Mouse (Mus musculus) lung, adult 18-20 months (tissue): ENCODE results near the gene Ifna1.
A peak's percentile ranks its signal among the peaks of the same experiment; 100 is the strongest.
"Not testable (repeated sequence)": the region's sequence is repeated elsewhere in the genome, so short reads cannot be mapped to it uniquely, and the experiment has no call there.

Source experiments
- DNase-seq, 2 experiments: peaks; one replicate each; pipeline ENCODE4 v3.0.0; 2022; ENCODE audit warnings: mixed read lengths in 2 of 2

Ifna1 gene

GRCm38 (mm10) chr4:88849698-88850097, at the start of gene Ifna1:
TSS of gene Ifna1 (plus strand) at chr4:88850087.
- no peak for DNase-seq

- DNase-seq = not testable (repeated sequence)
These were observed 46.9 kb upstream of the Ifna1 start, which contains the start of gene Gm13287 for GRCm38 (mm10) chr4:88802954-88803353. TSS of gene Gm13287 (plus strand) at chr4:88803254.

DNA sequence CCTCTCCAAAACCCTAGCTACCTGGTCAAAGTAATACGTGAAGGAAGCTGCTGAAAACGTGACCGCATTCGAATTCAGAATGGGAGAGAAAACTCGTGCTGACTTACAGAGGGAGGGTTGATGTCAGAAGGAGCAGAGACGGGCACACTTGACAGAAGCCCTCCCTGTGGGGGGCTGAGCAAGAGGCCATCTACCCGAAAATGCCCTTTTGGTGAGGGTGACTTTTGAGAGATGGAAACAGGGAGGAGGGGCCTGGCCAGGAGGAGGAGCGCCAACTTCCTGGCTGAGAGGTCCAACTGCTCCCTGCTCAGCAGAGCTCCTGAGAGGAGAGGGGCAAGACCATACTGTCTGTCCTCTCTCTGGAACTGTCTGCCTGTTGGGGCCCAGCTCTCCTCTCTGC, 44.7 kb upstream of the Ifna1 start, which contains the start of gene Gm13288:
Gene Gm13288, plus strand, starts transcription at position 301 of the 400 bp plus-strand sequence.
- not testable (repeated sequence) for DNase-seq

DNA sequence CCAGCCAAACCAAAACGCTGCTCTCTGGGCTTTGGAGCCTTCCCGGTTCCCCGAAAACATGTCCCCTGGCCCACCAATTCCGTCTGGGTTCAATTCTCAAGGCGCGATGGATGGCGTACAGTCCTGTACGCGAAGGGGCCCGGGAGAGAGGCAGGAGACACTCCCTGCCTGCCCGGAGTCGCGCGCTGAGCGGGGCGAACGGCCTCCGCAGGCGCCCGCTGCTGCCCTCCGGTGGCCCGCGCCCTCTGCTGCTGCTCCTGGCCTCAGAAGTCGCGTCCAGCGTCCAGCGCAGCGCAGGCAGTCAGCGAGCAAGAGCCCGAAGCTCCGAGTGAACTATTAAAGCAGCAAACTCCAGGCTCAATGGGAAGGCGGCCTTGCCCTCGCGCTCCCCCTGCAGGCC, 44.1 kb upstream of the Ifna1 start:
- peak; percentile 22 to 40 for DNase-seq

GRCm38 (mm10) chr4:88815928-88816327, 34.0 kb upstream of the Ifna1 start, which contains the start of gene Ifna7:
TSS of gene Ifna7 (plus strand) at chr4:88816228.
- DNase-seq = no peak

DNA sequence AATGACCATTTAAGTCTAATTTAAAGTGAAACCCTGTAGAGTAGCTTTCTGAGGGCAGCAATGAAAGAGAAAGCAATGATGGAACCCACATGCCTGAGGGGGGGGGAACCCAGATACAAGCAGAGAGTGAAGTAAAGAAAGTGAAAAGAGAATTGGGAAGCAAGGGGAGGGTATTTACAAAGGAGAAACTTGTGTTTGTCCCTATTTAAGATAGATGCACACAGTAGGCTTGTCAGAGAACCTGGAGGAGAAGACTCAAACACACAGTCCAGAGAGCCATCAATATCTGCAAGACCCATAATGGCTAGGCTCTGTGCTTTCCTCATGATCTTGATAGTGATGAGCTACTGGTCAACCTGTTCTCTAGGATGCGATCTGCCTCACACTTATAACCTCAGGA, 30.2 kb upstream of the Ifna1 start, which contains the start of gene Ifna11:
Gene Ifna11, plus strand, starts transcription at position 301 of the 400 bp plus-strand sequence.
- no peak for DNase-seq

DNA sequence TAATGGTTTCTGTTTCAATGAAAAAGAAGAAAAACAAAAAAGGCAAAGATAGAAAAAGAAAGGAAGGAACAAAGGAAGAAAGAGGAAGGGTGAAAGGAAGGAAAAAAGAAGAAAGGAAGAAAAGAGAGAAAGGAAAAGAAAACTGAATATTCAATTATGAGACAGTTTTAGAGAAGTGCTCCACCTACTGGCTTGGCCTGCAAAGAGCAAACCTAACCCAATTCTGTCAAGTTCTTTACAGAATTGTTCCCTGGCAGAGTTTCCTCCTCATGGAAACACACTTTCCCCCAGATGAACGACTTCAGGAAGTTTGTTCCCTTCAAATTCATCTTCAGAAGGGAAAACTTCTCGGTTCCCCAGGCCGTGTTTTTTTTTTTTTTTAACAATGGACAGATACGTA, 26.9 kb upstream of the Ifna1 start:
- no peak for DNase-seq

DNA sequence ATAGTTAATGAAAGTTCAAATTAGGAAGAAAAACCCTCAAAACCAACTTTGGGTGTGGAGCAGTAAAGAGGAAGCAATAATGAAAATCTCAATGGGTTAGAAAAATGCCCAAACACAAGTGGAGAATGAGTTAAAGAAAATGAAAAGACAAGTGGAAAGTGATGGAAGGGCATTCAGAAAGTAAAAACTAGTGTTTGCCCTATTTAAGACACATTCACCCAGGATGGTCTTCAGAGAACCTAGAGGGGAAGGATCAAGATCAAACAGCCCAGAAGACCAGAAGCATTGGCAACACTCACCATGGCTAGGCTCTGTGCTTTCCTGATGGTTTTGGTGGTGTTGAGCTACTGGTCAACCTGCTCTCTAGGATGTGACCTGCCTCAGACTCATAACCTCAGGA, 22.8 kb upstream of the Ifna1 start, which contains the start of gene Ifna6:
Gene Ifna6, plus strand, starts transcription at position 301 of the 400 bp plus-strand sequence.
- not testable (repeated sequence) for DNase-seq

GRCm38 (mm10) chr4:88830523-88830922, 19.4 kb upstream of the Ifna1 start:
- DNase-seq = no peak

DNA sequence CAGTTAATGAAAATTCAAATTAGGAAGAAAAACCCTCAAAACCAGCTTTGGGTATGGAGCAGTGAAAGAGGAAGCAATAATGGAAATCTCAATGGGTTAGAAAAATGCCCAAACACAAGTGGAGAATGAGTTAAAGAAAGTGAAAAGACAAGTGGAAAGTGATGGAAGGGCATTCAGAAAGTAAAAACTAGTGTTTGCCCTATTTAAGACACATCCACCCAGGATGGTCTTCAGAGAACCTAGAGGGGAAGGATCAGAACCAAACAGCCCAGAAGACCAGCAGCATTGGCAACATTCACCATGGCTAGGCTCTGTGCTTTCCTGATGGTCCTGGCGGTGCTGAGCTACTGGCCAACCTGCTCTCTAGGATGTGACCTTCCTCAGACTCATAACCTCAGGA, 14.7 kb upstream of the Ifna1 start, which contains the start of gene Ifna5:
Gene Ifna5, plus strand, starts transcription at position 301 of the 400 bp plus-strand sequence.
- DNase-seq = not testable (repeated sequence)

GRCm38 (mm10) chr4:88838828-88839227, 11.1 kb upstream of the Ifna1 start:
- DNase-seq = no peak

DNA sequence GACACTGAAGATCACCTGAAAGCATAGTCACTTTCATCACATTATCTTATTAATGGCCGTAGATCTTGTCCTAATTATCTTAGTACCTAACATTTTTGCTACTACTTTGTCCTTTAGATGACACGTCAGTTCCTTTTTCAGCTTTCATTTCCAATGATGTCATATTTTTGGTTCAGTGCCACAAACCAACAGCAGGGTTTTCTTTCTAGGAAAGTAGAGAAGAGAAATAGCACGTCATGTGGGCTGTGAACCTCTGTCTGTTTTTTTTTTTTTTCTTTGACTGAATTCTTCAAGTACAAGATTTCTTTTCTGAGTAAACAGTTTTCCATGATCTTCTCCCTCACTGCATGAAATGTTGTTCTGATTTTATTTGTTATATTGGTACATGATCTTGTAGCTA, 9.8 kb upstream of the Ifna1 start:
- no peak for DNase-seq

GRCm38 (mm10) chr4:88841438-88841911, 8.4 kb upstream of the Ifna1 start, which contains the start of gene Ifna4:
TSS of gene Ifna4 (plus strand) at chr4:88841861.
- no peak for DNase-seq

DNA sequence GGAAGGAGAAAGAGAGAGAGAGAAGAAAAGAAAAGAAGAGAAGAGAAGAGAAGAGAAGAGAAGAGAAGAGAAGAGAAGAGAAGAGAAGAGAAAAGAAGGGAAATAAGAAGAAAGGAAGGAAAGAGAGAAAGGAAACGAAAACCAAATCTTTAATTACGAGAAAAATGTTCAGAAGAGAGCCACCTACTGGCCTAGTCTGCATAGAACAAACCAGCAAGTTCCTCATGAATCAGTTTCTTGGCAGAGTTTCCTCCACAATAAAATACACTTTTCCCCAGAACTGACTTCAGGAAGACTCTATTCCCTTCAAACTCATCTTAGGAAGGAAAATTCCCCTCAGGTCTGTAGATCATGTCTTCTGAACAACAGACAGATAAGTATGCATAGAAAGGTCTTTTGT, 4.6 kb upstream of the Ifna1 start:
- DNase-seq = no peak

GRCm38 (mm10) chr4:88851026-88851763, 1.3 kb downstream of the Ifna1 start:
- DNase-seq = no peak

- no peak for DNase-seq
These were observed 9.3 kb downstream of the Ifna1 start for GRCm38 (mm10) chr4:88859214-88859613.

- no peak for DNase-seq
These were observed 13.4 kb downstream of the Ifna1 start for GRCm38 (mm10) chr4:88863309-88863708.

DNA sequence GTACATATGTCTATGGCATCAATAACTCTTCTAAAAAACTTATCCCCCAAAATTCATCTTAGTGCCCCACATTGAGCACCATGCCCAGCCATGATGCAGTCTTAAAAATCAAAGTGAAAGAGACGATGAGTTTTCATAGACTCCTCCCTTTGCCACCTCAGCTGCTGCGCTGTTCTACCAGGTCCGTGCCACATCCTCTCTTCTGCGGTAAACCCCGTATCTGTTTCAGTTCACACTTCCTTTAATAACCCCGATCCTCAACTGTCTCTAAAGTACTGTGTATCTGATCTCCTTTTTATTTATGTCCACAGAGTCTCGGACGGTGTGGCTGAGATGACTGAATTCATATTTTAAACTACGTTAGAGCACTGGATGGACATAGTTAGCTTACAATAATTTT, 14.7 kb downstream of the Ifna1 start:
- peak; percentile 14 to 27 for DNase-seq

DNA sequence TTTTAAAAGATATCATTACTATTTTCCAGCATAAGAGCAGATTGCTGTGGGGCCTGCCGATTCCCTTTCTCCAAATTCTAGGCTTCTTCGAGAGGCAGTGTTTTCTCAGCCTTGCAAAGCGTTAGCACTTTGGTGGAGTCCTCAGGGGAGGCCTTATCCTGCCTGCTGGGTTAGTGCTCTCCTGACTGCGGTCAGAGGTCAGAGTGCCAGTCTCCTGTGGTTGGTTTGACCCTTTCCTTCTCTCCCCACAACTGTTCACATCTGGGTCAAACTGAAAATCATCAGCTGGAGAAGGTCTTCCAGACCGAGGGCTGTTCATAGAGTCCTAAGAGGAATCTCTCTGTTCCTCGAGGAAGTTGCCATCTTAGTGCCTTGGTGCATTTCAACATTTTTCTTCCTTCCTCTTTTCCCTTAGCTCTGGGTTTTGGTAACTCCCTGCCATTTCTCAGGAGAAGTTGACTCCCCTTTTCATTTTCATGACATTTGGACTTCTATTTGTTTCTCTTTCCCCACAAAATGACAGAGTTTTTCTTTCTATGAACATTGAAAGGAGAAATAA, 15.2 kb downstream of the Ifna1 start:
- DNase-seq = no peak

DNA sequence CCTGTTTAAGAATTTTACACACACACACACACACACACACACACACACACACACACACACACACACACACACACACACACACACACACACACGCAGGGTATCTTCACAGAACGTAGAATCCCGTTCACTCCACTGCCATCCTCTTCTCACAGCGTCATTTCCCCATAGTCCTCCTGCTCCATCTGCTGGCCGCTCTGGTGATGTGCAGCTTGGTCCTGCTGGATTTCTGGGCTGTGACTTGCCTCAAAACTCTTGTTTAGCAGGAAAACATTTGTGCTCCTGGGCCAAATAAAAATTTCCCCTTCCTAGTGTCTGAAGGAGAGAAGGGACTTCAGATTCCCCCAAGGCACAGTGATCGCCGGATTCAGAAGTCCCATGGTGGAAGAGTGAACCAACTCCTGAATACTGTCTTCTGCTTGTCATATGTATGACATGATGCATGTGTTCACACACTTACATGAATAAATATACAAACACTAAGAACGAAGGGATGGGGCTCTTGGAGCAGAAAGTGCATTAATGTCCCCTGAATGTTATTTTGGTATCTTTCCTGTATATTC, 17.6 kb downstream of the Ifna1 start:
- DNase-seq = peak; percentile 69 to 75

DNA sequence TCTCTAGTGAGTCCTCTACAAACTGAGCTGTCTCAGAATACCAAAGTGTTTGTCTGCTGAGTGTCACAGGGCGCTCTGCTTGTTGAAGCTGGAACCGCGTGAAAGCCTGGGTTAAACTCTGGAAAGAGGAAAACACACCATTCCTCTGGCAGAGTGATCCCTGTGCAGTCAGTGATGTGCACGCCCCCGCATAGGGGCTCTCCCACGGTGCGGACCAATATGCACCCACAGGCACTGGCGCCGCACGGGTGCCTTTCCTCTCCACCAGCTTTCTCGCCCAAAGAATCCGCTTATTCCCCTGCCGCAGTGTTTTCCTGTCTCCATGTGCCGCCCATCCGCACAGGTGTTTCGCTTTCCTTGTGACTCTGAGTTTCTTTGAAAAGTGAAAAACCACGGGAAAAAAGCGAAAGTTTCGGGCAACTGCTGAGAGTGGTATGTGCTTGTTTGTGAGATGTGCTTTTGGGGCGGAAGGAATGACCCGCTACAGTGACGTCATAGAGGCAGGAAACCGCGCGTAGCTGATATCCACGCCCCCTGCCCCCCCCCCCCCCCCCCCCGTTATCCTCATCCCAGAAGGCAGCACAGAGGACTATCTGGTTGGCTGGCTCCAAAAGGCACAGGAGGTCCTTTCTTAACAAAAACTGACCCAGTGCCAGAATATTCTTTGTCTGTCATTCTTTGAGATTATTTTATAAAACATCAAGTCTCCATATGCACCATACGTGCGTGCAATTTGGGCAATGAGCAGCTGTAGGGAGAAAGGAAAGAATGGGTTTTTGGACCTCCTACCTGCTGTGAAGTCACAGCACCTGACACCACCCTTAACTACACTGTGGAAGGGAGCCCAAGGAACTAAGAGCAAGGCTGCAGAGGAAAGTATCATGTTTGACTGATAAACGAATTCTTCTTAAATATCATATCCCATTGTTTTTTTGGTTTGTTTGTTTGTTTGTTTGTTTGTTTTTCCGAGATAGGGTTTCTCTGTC, 18.3 kb downstream of the Ifna1 start:
- peak; percentile 15 for DNase-seq

DNA sequence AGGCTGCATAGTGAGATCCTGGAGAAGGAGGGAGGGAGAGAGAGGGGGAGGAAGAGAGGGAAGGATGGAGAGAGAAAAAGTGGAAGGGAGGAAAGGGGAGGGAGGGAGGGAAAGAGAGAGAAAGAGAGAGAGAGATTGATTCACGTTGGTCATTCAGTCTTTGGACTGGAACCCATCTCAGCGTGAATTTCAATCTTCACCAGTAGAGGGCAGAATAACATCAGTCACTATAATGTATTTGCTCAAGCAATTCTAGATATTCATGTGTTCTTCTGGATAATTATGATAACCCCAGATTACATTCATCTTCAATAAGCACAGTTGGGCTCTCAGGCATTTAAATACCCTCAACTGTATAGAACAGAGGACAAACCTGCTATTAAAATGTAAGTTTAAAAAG, 22.8 kb downstream of the Ifna1 start:
- no peak for DNase-seq
